Mouse (Mus musculus): ENCODE results near the gene Zfp710. TPM values are rescaled to one million over a fixed set of nuclear protein-coding genes. Genes with fewer than 3 reads are reported as not detected.

Zfp710 gene
- polyA plus RNA-seq, 1 experiment: 5.3 TPM

DNA sequence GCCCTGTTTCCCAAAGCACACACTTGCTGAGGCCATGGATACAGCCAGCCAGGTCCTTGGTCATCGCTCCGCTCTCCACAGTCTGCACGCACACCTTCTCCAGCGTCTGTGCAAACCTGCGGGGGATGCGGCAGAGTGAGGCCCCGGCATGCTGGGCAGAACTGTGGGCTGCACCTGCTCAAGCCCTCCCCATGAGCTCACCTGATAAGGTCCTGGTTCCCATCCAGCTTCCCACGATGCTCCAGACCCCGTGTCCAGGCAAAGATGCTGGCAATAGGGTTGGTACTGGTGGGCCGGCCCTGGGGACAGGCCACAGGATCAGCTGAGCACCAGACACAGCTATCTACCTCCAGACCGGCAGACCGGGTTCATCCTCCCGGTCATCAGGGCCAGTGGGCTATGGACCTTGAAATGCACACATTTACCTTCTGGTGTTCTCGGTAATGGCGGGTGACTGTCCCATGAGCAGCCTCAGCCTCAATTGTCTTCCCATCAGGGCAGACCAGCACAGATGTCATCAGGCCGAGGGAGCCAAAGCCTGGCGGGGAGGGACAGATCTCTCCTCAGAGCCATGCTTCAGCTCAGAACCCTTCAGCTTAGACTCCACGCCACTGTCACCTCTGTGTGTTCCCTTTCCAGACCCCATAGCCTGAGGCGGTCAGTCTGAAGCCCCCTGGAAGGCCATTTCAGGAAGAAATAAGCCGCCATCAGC, 71.1 kb downstream of the Zfp710 start:
- Histone ChIP-seq H3K4me3 (ENCODE audit: insufficient read depth, poor library complexity, severe bottlenecking) (no peak overlapping the region), H3K79me2 (ENCODE audit: control insufficient read depth, insufficient read depth) (no peaks in the 10 kb centered on the region), H3K79me3 (ENCODE audit: low read depth) (no peaks in the 10 kb centered on the region), H3K27me3 (ENCODE audit: control insufficient read depth, insufficient read depth, insufficient read length) (no peaks in the 10 kb centered on the region), H3ac (ENCODE audit: control insufficient read depth, insufficient read length, low read depth) (no peak overlapping the region), H3K36me3 (ENCODE audit: control insufficient read depth, insufficient read depth) (peaks cover 58% of the 10 kb centered on the region)
- no peak for TF ChIP-seq MYOD1 (IDR thresholded peaks at IDR 0.05; ENCODE audit: control insufficient read depth, insufficient read length, low read depth)
- TF ChIP-seq CTCF (IDR thresholded peaks at IDR 0.05; ENCODE audit: control insufficient read depth, insufficient read depth, insufficient read length): no peak
- TF ChIP-seq MYOG (IDR thresholded peaks at IDR 0.05; ENCODE audit: control insufficient read depth, extremely low read depth, insufficient read length): no peak
- no peak for TF ChIP-seq USF1 (IDR thresholded peaks at IDR 0.05; ENCODE audit: low read depth)
- no peak for TF ChIP-seq CEBPB (IDR thresholded peaks at IDR 0.05; ENCODE audit: low read depth)
- no peak for TF ChIP-seq MAX (IDR thresholded peaks at IDR 0.05)
- no peak for TF ChIP-seq FOSL1 (IDR thresholded peaks at IDR 0.05; ENCODE audit: insufficient read depth, low read length, poor library complexity, severe bottlenecking)

GRCm38 (mm10) chr7:80098389-80098976, 73.9 kb downstream of the Zfp710 start:
- TF ChIP-seq MYOD1 (IDR thresholded peaks at IDR 0.05; ENCODE audit: control insufficient read depth, insufficient read length, low read depth) (no peak), USF1 (IDR thresholded peaks at IDR 0.05; ENCODE audit: low read depth) (peak; percentile 63)
- H3K4me3 ChIP-seq (ENCODE audit: insufficient read depth, poor library complexity, severe bottlenecking): no peak overlapping the region
- peaks cover 54% of the 10 kb centered on the region for H3K36me3 ChIP-seq (ENCODE audit: control insufficient read depth, insufficient read depth)
- H3K79me2 ChIP-seq (ENCODE audit: control insufficient read depth, insufficient read depth): peaks cover 7% of the 10 kb centered on the region
- H3K79me3 ChIP-seq (ENCODE audit: low read depth): peaks cover 1% of the 10 kb centered on the region
- H3ac ChIP-seq (ENCODE audit: control insufficient read depth, insufficient read length, low read depth): no peak overlapping the region
- no peaks in the 10 kb centered on the region for H3K27me3 ChIP-seq (ENCODE audit: control insufficient read depth, insufficient read depth, insufficient read length)

- peaks cover 56% of the 10 kb centered on the region for H3K79me2 ChIP-seq (ENCODE audit: control insufficient read depth, insufficient read depth)
- H3K79me3 ChIP-seq (ENCODE audit: low read depth): peaks cover 35% of the 10 kb centered on the region
- no peak for TF ChIP-seq MYOG (IDR thresholded peaks at IDR 0.05; ENCODE audit: control insufficient read depth, extremely low read depth, insufficient read length)
- no peak for TF ChIP-seq MAX (IDR thresholded peaks at IDR 0.05)
- no peak for TF ChIP-seq MYOD1 (IDR thresholded peaks at IDR 0.05; ENCODE audit: control insufficient read depth, insufficient read length, low read depth)
- TF ChIP-seq USF1 (IDR thresholded peaks at IDR 0.05; ENCODE audit: low read depth): no peak
- no peak for TF ChIP-seq CEBPB (IDR thresholded peaks at IDR 0.05; ENCODE audit: low read depth)
- no peak for TF ChIP-seq FOSL1 (IDR thresholded peaks at IDR 0.05; ENCODE audit: insufficient read depth, low read length, poor library complexity, severe bottlenecking)
- TF ChIP-seq CTCF (IDR thresholded peaks at IDR 0.05; ENCODE audit: control insufficient read depth, insufficient read depth, insufficient read length): no peak
- H3ac ChIP-seq (ENCODE audit: control insufficient read depth, insufficient read length, low read depth): no peak overlapping the region
- no peak overlapping the region for H3K4me3 ChIP-seq (ENCODE audit: insufficient read depth, poor library complexity, severe bottlenecking)
- peaks cover 30% of the 10 kb centered on the region for H3K36me3 ChIP-seq (ENCODE audit: control insufficient read depth, insufficient read depth)
- H3K27me3 ChIP-seq (ENCODE audit: control insufficient read depth, insufficient read depth, insufficient read length): no peaks in the 10 kb centered on the region
Observed at GRCm38 (mm10) chr7:80103335-80103734, 78.7 kb downstream of the Zfp710 start.

- Histone ChIP-seq H3K27me3 (ENCODE audit: control insufficient read depth, insufficient read depth, insufficient read length) (no peaks in the 10 kb centered on the region), H3K79me2 (ENCODE audit: control insufficient read depth, insufficient read depth) (peaks cover 80% of the 10 kb centered on the region), H3K79me3 (ENCODE audit: low read depth) (peaks cover 52% of the 10 kb centered on the region), H3ac (ENCODE audit: control insufficient read depth, insufficient read length, low read depth) (no peak overlapping the region), H3K4me3 (ENCODE audit: insufficient read depth, poor library complexity, severe bottlenecking) (no peak overlapping the region), H3K36me3 (ENCODE audit: control insufficient read depth, insufficient read depth) (peaks cover 34% of the 10 kb centered on the region)
- TF ChIP-seq MYOG (IDR thresholded peaks at IDR 0.05; ENCODE audit: control insufficient read depth, extremely low read depth, insufficient read length) (no peak), USF1 (IDR thresholded peaks at IDR 0.05; ENCODE audit: low read depth) (no peak), CEBPB (IDR thresholded peaks at IDR 0.05; ENCODE audit: low read depth) (no peak), FOSL1 (IDR thresholded peaks at IDR 0.05; ENCODE audit: insufficient read depth, low read length, poor library complexity, severe bottlenecking) (no peak), CTCF (IDR thresholded peaks at IDR 0.05; ENCODE audit: control insufficient read depth, insufficient read depth, insufficient read length) (no peak), MAX (IDR thresholded peaks at IDR 0.05) (no peak), MYOD1 (IDR thresholded peaks at IDR 0.05; ENCODE audit: control insufficient read depth, insufficient read length, low read depth) (no peak)
Observed at GRCm38 (mm10) chr7:80105637-80106390, 81.2 kb downstream of the Zfp710 start.

- Histone ChIP-seq H3K36me3 (ENCODE audit: control insufficient read depth, insufficient read depth) (peaks cover 30% of the 10 kb centered on the region), H3ac (ENCODE audit: control insufficient read depth, insufficient read length, low read depth) (no peak overlapping the region), H3K79me3 (ENCODE audit: low read depth) (peaks cover 57% of the 10 kb centered on the region), H3K79me2 (ENCODE audit: control insufficient read depth, insufficient read depth) (peaks cover 87% of the 10 kb centered on the region), H3K4me3 (ENCODE audit: insufficient read depth, poor library complexity, severe bottlenecking) (no peak overlapping the region), H3K27me3 (ENCODE audit: control insufficient read depth, insufficient read depth, insufficient read length) (no peaks in the 10 kb centered on the region)
- TF ChIP-seq MYOD1 (IDR thresholded peaks at IDR 0.05; ENCODE audit: control insufficient read depth, insufficient read length, low read depth) (no peak), CEBPB (IDR thresholded peaks at IDR 0.05; ENCODE audit: low read depth) (no peak), FOSL1 (IDR thresholded peaks at IDR 0.05; ENCODE audit: insufficient read depth, low read length, poor library complexity, severe bottlenecking) (no peak), CTCF (IDR thresholded peaks at IDR 0.05; ENCODE audit: control insufficient read depth, insufficient read depth, insufficient read length) (no peak), USF1 (IDR thresholded peaks at IDR 0.05; ENCODE audit: low read depth) (no peak), MYOG (IDR thresholded peaks at IDR 0.05; ENCODE audit: control insufficient read depth, extremely low read depth, insufficient read length) (no peak), MAX (IDR thresholded peaks at IDR 0.05) (no peak)
Observed at GRCm38 (mm10) chr7:80106441-80106840, 81.8 kb downstream of the Zfp710 start.
